Mouse (Mus musculus) erythroblast, embryonic 14.5 days (primary cell): ENCODE measurements at regions not wholly inside any gene's neighbourhood (a gene's known extent, or its start where the extent isn't known, plus 50 kb on each side); places are given as distances from the start of the nearest gene placed in this dataset.

Experiments
- H3K27me3 ChIP-seq: 2 replicates; pipeline ENCODE4 v1.6.1; 2012; ENCODE audit warnings: inconsistent platforms; ENCODE audit not compliant: control insufficient read depth
- H3K36me3 ChIP-seq: 2 replicates; pipeline ENCODE4 v1.6.1; 2012; ENCODE audit warnings: mild to moderate bottlenecking, inconsistent platforms; ENCODE audit not compliant: control insufficient read depth
- H3K4me1 ChIP-seq: 2 replicates; pipeline ENCODE4 v1.6.1; 2012; ENCODE audit warnings: inconsistent platforms; ENCODE audit not compliant: control insufficient read depth
- H3K4me3 ChIP-seq: replicated peaks from 2 replicates; pipeline ENCODE3; 2012; ENCODE audit warnings: moderate library complexity, mild to moderate bottlenecking, inconsistent platforms
- H3K9me3 ChIP-seq: 2 replicates; pipeline ENCODE4 v1.6.1; 2012; ENCODE audit warnings: low read length, inconsistent platforms, mixed read lengths; ENCODE audit not compliant: control insufficient read depth
- GATA1 ChIP-seq: IDR thresholded peaks from 2 replicates; pipeline ENCODE4 v1.6.1; 2012; ENCODE audit warnings: low read length, inconsistent platforms, mixed read lengths
- TAL1 ChIP-seq: IDR thresholded peaks from 3 replicates; pipeline ENCODE4 v1.6.1; 2012; ENCODE audit warnings: low read length, inconsistent platforms, mixed read lengths

DNA sequence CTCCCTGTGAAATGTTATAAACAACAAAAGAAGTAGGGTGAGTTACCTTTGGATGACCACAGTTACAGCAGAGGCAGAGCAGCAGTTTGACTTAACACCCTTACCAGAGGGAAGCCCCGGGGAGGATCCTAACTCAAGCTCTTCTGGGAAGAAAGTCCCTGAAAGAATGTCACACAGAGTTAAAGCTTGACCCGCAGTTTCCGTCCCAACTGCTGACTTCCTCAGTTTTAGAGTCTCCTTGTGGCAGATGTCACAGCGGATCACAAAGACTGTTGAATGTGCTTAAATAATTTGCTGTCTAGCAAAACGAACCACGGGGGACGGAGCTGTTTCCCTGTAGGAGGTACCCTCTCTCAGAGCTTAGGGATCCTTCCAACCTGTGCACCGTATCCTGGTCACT, 183.0 kb upstream of the Rreb1 start:
- no peak for TF ChIP-seq GATA1
- TF ChIP-seq TAL1 = no peak
- Histone ChIP-seq H3K4me3 (no peak overlapping the region), H3K36me3 (no peaks in the 10 kb centered on the region), H3K9me3 (no peaks in the 10 kb centered on the region), H3K4me1 (no peaks in the 10 kb centered on the region), H3K27me3 (no peaks in the 10 kb centered on the region)

DNA sequence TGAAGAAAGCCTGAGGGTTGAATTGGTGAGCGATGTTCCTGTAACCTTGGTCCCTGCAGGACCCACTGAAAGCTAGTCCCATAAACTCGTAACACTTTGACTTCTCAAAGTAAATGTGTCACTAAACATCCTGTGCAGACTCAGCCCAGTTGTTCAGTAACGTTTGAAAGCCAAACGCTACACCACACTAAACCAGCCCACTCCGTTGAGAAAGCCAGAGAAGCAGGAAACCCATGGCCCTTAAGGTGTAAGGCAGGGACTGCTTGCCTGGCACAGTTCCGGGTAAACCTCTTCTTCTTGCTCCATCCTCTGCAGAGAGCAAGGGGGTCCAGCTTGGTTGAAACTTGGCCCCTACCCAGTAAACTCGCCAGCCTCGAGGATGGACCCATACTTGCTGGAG, 180.6 kb upstream of the Rreb1 start:
- Histone ChIP-seq H3K27me3 (no peaks in the 10 kb centered on the region), H3K4me3 (no peak overlapping the region), H3K4me1 (no peaks in the 10 kb centered on the region), H3K36me3 (no peaks in the 10 kb centered on the region), H3K9me3 (no peaks in the 10 kb centered on the region)
- no peak for TF ChIP-seq TAL1
- no peak for TF ChIP-seq GATA1

DNA sequence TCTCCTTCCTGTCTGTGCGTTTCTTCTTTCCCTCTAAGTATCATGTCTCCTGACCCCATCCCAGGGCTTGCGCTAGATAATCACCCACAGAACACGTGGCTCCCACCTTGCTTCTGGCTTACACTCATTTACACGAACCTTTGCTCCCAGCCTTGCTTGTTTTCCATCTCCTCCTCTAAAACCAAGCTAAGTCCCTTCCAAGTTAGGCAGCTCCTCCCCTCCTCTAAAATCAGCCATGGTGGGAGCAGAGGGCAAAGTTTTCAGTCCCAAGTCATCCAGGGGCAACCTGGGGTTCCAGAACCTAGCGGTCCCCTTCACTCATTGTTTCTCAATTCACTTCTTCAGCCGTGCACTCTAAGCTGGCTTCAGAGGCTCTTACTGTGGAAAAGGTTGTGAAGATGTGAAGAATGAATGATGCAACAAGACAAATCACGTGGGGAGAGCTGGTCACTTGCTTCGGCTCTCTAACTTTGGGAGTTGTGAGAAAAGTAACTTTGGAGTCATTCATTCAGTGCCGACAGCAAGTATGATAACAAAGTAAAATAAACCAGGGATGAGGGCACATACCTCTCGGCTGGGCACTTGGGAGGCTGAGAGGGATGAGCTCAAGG, 179.9 kb upstream of the Rreb1 start:
- TF ChIP-seq TAL1 = no peak
- no peak for TF ChIP-seq GATA1
- Histone ChIP-seq H3K4me3 (no peak overlapping the region), H3K4me1 (no peaks in the 10 kb centered on the region), H3K9me3 (no peaks in the 10 kb centered on the region), H3K36me3 (no peaks in the 10 kb centered on the region), H3K27me3 (no peaks in the 10 kb centered on the region)

DNA sequence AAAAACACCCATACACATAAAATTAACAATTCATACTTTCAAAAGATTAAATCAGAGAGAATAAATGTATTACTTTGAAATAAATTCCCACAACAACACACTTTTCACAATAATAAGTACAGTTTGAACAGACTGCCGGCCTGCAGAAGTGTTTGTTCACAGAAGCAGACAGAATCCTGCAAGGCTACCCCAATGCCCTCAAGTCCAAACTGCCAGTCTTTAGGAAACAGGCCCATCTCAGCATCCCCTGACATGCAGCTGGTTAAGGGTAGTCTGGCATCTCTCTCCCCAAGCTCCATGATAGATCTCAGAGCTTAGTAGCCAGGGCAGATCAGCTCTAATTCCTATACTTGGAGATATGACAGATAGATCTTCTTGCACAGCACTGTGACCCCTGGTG, 178.5 kb upstream of the Rreb1 start:
- H3K27me3 ChIP-seq = no peaks in the 10 kb centered on the region
- H3K4me1 ChIP-seq = no peaks in the 10 kb centered on the region
- no peak overlapping the region for H3K4me3 ChIP-seq
- no peak for TF ChIP-seq TAL1
- TF ChIP-seq GATA1 = no peak
- no peaks in the 10 kb centered on the region for H3K9me3 ChIP-seq
- H3K36me3 ChIP-seq = no peaks in the 10 kb centered on the region

DNA sequence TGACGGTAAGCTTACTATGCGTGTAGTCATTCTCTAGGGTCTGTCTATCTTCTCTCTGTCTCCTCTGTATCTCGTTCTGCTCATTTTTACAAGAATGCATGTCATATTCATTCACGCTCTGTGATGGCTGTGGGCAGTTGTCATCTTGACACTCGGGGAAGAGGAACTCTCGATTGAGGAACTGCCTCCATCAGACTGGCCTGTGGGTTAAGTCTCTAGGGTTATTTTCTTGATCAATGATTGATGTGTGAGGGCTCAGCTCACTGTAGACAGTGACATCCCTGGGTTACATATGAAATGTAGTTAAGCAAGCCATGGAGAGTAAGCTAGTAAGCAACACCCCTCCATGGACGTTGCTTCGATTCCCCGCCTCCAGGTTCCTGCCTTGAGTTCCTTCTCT, 178.0 kb upstream of the Rreb1 start:
- H3K4me3 ChIP-seq = no peak overlapping the region
- H3K36me3 ChIP-seq = no peaks in the 10 kb centered on the region
- no peaks in the 10 kb centered on the region for H3K27me3 ChIP-seq
- H3K4me1 ChIP-seq = no peaks in the 10 kb centered on the region
- no peak for TF ChIP-seq TAL1
- TF ChIP-seq GATA1 = no peak
- no peaks in the 10 kb centered on the region for H3K9me3 ChIP-seq

DNA sequence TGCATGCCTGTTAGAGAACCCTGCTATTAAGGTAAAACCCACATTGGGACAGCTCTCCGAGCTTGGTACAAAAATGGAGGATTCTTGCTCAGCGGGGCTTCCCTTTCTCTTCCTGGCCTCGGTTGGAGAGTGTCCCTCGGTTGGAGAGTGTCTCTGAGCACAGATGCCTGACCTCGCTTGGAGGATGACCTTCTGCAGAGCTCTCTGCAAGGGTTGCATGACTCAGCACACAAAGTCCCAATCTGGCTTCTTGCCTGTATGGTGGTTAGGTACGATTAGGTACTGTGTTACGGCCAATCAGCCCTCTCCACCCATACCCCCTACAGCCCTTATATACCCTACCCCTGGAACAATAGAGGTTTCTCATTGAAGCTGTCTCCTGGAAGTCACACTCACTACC, 177.1 kb upstream of the Rreb1 start:
- H3K36me3 ChIP-seq = no peaks in the 10 kb centered on the region
- no peaks in the 10 kb centered on the region for H3K9me3 ChIP-seq
- H3K27me3 ChIP-seq = no peaks in the 10 kb centered on the region
- H3K4me1 ChIP-seq = no peaks in the 10 kb centered on the region
- no peak overlapping the region for H3K4me3 ChIP-seq
- no peak for TF ChIP-seq GATA1
- no peak for TF ChIP-seq TAL1

DNA sequence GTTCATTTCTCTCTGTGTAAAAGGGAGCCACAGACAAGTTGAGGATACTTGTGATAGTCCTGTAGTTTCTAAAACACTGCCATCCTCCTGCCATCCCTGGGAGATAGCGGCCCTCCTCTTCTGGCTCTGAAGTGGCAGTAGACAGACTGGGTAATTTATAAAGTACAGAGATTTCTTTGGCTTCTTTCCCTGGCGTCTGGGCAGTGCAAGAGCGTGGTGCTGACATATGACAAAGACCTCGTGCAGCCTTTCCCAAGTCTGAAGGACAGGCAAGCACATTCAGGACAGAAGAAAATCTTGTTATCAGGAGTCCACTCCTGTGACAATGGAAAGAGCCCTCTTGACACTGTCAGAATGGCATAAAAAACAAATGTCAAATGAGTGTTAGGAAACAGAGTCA, 175.9 kb upstream of the Rreb1 start:
- no peaks in the 10 kb centered on the region for H3K36me3 ChIP-seq
- H3K27me3 ChIP-seq = no peaks in the 10 kb centered on the region
- no peaks in the 10 kb centered on the region for H3K9me3 ChIP-seq
- no peaks in the 10 kb centered on the region for H3K4me1 ChIP-seq
- no peak overlapping the region for H3K4me3 ChIP-seq
- TF ChIP-seq GATA1 (no peak), TAL1 (no peak)

DNA sequence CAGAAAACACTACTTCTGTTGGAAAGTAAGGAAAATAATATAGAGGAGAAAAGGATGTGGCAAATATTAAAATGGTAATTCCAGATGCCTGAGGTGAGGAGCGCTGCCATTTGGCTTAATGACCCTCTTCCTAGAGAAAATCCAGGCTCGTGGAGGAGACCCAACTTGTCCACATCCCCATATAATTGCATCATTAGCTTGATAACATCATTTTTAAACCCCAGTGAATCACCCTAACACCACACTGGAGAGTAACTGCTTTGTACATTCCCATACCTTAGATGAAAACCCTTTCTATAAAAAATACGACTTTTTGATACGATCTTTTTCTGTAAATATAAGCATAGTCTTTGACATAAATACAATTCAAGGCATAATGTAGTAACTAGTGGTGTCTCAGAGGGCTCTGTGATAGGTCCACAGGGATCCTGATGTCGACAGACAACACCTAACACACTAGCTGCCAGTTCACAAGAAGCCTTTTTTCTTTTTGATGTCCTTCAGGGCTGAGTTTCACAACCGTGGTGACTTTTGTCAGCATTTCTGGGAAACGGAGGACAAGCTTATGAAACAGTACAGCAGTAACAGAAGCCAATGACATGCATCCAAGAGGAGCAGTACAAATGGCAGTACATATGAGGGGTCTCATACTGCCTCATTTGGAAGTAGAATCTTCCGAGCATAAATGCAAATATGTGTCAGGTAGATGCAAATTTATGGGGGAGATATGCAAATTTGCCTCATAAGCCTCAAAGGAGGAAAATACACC, 174.8 kb upstream of the Rreb1 start:
- H3K4me1 ChIP-seq = no peaks in the 10 kb centered on the region
- no peaks in the 10 kb centered on the region for H3K9me3 ChIP-seq
- H3K36me3 ChIP-seq = no peaks in the 10 kb centered on the region
- TF ChIP-seq GATA1 (no peak), TAL1 (no peak)
- H3K4me3 ChIP-seq = no peak overlapping the region
- H3K27me3 ChIP-seq = no peaks in the 10 kb centered on the region

DNA sequence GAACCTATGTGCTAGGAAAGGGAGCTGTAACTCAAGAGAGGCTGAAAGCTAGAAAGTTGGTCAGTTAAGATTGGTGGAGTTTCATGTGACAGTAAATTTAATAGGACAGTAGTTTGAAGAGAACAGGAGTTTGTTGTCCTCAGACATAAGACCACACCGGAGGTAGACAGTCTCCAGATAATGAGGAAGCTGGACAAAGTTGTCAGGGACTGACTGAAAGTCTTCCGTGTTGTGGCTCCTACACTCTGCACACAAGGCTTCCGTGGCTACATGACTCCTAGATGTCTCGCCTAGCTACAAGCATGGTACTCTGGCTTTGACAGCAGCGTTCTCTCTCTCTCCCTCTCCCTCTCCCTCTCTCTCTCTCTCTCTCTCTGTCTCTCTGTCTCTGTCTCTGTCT, 171.9 kb upstream of the Rreb1 start:
- Histone ChIP-seq H3K27me3 (no peaks in the 10 kb centered on the region), H3K9me3 (no peaks in the 10 kb centered on the region), H3K36me3 (no peaks in the 10 kb centered on the region), H3K4me1 (no peaks in the 10 kb centered on the region), H3K4me3 (no peak overlapping the region)
- no peak for TF ChIP-seq TAL1
- no peak for TF ChIP-seq GATA1
